Mouse (Mus musculus) testis, adult 2 months (tissue): ENCODE measurements around the gene Gm11114.

Experiments
- CTCF ChIP-seq: fragments of 200-500 bp; IDR thresholded peaks from 2 replicates; pipeline ENCODE4 v1.5.1; 2012; ENCODE audit warnings: low read depth, mild to moderate bottlenecking, inconsistent platforms, low read length, moderate library complexity; ENCODE audit not compliant: control insufficient read depth, insufficient read depth, insufficient replicate concordance
- POLR2A ChIP-seq: fragments of 200-500 bp; IDR thresholded peaks from 2 replicates; pipeline ENCODE4 v1.6.1; 2012; ENCODE audit warnings: low read depth, mild to moderate bottlenecking, inconsistent platforms, low read length, moderate library complexity; ENCODE audit not compliant: control insufficient read depth

DNA sequence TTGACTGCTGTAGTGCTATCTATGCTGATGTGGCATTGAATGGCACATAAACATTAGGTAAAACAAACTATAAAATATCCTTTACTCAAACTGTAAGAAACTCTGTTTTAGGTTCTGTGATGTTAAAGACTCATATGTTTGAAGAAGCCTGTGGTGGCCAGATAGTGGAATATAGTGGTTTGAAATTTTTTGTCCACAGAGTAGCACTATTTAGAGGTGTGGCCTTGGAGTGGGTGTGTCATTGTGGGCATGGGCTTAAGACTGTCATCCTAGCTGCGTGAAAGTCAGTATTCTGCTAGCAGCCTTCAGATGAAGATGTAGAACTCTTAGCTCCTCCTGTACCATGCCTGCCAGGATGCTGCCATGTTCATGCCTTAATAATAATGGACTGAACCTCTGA, 3.5 kb downstream of the Gm11114 start:
- TF ChIP-seq CTCF (no peak), POLR2A (no peak)
